Mouse (Mus musculus) neural tube, embryonic 13.5 days (tissue): Measurements from ENCODE around the gene 2200002J24Rik. TPM values are rescaled to one million over a fixed set of nuclear protein-coding genes. Genes with fewer than 3 reads are reported as not detected.
"Not testable (repeated sequence)": the region's sequence is repeated elsewhere in the genome, so short reads cannot be mapped to it uniquely, and the experiment has no call there.

Experiments
- ATAC-seq: fragments of 200-750 bp; cut with Nextera tagmentation; 2 replicates; pipeline ENCODE4 v1.8.0; 2017; ENCODE audit warnings: low read depth, mild to moderate bottlenecking, moderate TSS enrichment, moderate library complexity
- H3K27ac ChIP-seq: fragments of 300-500 bp; sonication (generic); replicated peaks from 2 replicates; pipeline ENCODE4 v1.5.1; 2015; ENCODE audit warnings: moderate library complexity, mild to moderate bottlenecking, inconsistent platforms
- H3K27me3 ChIP-seq: fragments of 300-500 bp; sonication (generic); 2 replicates; pipeline ENCODE4 v1.6.1; 2015; ENCODE audit warnings: mild to moderate bottlenecking, inconsistent platforms
- H3K36me3 ChIP-seq: fragments of 300-500 bp; sonication (generic); 2 replicates; pipeline ENCODE4 v1.6.1; 2015; ENCODE audit warnings: mild to moderate bottlenecking, inconsistent platforms
- H3K4me1 ChIP-seq: fragments of 300-500 bp; sonication (generic); replicated peaks from 2 replicates; pipeline ENCODE4 v1.6.1; 2015; ENCODE audit warnings: inconsistent platforms
- H3K4me2 ChIP-seq: fragments of 300-500 bp; sonication (generic); 2 replicates; pipeline ENCODE4 v1.6.1; 2015; ENCODE audit warnings: inconsistent platforms, mild to moderate bottlenecking, moderate library complexity
- H3K4me3 ChIP-seq: fragments of 300-500 bp; sonication (generic); 2 replicates; pipeline ENCODE4 v1.5.1; 2015; ENCODE audit warnings: mild to moderate bottlenecking, inconsistent platforms
- H3K9ac ChIP-seq: fragments of 300-500 bp; sonication (generic); 2 replicates; pipeline ENCODE4 v1.6.1; 2015; ENCODE audit warnings: moderate library complexity, mild to moderate bottlenecking, inconsistent platforms
- H3K9me3 ChIP-seq: fragments of 300-500 bp; sonication (generic); 2 replicates; pipeline ENCODE4 v1.6.1; 2016; ENCODE audit warnings: inconsistent platforms
- WGBS: fragments of 180-500 bp; shearing (Covaris S2); methylation state at CpG from one replicate; pipeline ENCODE4 v1.1.7; 2015; 5-methylcytosine and 5-hydroxymethylcytosine counted together
- polyA plus RNA-seq: library from polyadenylated mRNA; unstranded; fragments of >200 nt; fragmentation: Nextera tagmentation; extraction: Ambion mirVana; gene quantifications from 2 replicates; pipeline ENCODE4 v1.2.1, GENCODE M21; 2015

The 2200002J24Rik gene
- polyA plus RNA-seq, 1 experiment from 2014 or later: not detected

DNA sequence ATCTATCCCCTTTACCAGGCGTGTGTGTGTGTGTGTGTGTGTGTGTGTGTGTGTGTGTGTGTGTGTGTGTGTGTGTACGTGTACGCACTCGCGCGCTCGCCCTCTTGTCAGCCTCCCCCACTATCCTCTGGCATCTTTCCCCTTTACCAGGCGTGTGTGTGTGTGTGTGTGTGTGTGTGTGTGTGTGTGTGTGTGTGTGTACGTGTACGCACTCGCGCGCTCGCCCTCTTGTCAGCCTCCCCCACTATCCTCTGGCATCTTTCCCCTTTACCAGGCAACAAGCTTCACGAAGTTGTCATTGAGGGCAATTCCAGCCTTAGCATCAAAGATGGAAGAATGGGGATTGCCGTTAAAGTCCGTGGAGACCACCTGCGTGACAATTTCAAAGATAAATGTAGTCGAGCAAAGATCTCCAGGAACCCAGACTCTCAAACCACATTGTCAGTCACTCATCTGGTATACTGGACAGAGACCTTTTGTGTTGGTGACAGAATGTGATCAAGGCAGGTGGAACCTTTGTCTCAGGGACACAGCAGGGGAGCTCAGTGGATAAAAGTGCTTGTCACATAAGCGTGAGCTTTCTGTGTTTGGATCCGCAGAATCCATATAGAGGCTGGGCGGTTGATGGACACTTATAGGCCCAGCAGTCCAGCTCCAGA is 31.5 kb downstream of the 2200002J24Rik start:
- not testable (repeated sequence) for ATAC-seq, H3K27me3 ChIP-seq, H3K9me3 ChIP-seq
- 25% methylated on average over 9 of the region's 22 CpGs for WGBS
- Histone ChIP-seq H3K9ac (peak overlapping the region; percentile 89), H3K36me3 (peaks cover 54% of the 10 kb centered on the region), H3K27ac (peak overlapping the region; percentile 96), H3K4me1 (peaks cover 34% of the 10 kb centered on the region), H3K4me2 (peak overlapping the region; percentile 86), H3K4me3 (peak overlapping the region; percentile 82)

DNA sequence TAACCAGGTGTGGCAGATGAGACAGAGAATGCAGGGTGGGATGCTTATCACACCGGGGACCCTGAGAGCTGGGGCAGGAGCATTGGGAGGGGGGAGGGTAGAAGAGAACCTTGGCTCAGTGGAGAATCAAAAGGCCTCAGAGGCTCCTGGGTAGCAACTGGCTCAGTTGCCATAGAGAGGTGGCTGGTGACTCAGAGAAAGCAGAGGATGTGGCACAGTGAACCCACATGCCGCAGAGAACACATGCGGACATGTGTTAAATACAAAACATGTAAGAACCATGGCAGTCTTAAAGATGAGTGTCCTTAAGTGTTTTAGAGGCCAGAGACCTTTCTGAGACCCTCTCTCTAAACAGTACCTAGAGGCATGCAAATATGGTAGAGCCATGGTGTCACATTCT is 37.5 kb downstream of the 2200002J24Rik start:
- WGBS: 93% methylated on average over 3 of the region's 3 CpGs
- Histone ChIP-seq H3K27me3 (no peaks in the 10 kb centered on the region), H3K9ac (no peak overlapping the region), H3K36me3 (peaks cover 80% of the 10 kb centered on the region), H3K4me3 (no peak overlapping the region), H3K9me3 (no peaks in the 10 kb centered on the region), H3K27ac (no peak overlapping the region), H3K4me2 (no peak overlapping the region), H3K4me1 (peaks cover 7% of the 10 kb centered on the region)
- ATAC-seq: no peak

DNA sequence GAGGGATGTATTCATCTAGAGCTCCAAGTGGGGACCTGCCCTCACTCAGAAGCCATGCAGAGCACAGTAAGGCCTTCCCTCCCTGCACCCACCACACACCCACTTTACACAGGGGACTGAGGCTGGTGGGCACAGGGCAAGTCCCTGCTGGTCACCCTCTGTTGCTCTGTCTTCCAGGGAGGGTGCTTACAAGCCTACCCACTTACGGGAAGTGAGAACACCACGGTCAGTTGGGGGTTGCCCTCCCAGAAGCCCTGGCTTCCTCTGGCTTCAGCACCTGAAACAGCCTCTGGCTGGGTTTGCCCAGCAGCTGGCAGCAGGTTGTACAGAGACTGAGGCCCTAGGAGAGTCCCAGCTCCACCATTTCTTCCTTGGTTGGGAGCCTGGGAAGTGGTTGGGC is 43.8 kb downstream of the 2200002J24Rik start:
- 86% methylated on average over 2 of the region's 2 CpGs for WGBS
- H3K9ac ChIP-seq, H3K27ac ChIP-seq, H3K27me3 ChIP-seq, H3K9me3 ChIP-seq, H3K4me3 ChIP-seq, ATAC-seq, H3K4me1 ChIP-seq, H3K4me2 ChIP-seq: not testable (repeated sequence)
- peaks cover 30% of the 10 kb centered on the region for H3K36me3 ChIP-seq

DNA sequence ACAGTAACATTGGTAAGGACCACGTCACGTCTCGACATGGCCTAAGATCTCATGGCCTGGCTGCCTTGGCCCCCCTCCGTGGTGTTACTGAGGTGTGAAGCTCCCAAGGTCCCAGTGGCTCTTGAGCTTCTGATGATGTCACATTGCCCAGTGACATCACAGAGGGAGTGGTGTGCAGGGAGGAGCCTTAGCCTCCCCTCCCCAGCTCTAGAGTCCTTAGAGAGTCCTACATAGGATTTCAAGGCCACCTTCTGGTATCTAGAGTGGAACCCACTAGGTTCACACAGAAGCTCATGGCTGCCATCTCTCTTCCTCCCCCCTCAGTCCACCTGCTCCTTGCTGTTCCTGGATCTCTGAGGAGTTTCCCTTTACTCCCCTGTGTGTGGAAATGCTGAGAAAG is 44.9 kb downstream of the 2200002J24Rik start, which contains the start of gene Gapdhs:
Gapdhs (minus strand) TSS at position 65 of the 400 bp plus-strand sequence.
- WGBS: 82% methylated on average over 4 of the region's 4 CpGs
- H3K9ac ChIP-seq, H3K9me3 ChIP-seq, H3K4me3 ChIP-seq, H3K4me1 ChIP-seq, H3K4me2 ChIP-seq, H3K27ac ChIP-seq, ATAC-seq, H3K27me3 ChIP-seq: not testable (repeated sequence)
- peaks cover 26% of the 10 kb centered on the region for H3K36me3 ChIP-seq

DNA sequence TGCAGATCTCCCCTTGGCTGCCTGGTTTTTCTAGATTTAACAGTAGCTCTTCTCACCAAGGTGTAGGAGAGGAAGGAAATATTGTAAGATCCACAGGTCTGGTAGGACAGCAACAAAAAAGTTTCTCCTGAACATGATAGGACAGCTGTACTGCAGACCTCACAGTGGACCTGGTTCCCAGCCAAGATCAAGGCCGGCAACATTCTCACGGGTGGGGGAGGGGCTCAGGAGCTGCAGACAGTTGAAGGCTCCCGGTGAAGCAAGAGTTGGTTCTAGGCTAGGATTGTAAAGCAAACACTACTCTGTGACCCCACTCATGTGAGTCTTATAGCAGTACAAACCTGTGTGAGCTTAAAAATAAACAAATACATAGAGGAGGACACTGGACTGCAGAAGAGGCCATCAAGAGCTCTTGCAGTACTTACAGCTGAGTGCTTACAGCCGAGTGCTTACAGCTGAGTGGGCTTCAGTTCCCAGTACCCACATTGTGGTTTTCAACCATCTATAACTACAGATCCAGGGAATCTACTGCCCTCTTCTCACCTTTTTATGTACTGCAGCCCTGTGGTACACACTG is 45.4 kb downstream of the 2200002J24Rik start:
- peaks cover 26% of the 10 kb centered on the region for H3K36me3 ChIP-seq
- H3K9ac ChIP-seq: no peak overlapping the region
- H3K27ac ChIP-seq: no peak overlapping the region
- no peak overlapping the region for H3K4me2 ChIP-seq
- no peak for ATAC-seq
- H3K27me3 ChIP-seq: no peaks in the 10 kb centered on the region
- H3K9me3 ChIP-seq: no peaks in the 10 kb centered on the region
- 49% methylated on average over 4 of the region's 4 CpGs for WGBS
- peaks cover 7% of the 10 kb centered on the region; the same call in 1 of the 2 replicates for H3K4me1 ChIP-seq
- H3K4me3 ChIP-seq: no peak overlapping the region

DNA sequence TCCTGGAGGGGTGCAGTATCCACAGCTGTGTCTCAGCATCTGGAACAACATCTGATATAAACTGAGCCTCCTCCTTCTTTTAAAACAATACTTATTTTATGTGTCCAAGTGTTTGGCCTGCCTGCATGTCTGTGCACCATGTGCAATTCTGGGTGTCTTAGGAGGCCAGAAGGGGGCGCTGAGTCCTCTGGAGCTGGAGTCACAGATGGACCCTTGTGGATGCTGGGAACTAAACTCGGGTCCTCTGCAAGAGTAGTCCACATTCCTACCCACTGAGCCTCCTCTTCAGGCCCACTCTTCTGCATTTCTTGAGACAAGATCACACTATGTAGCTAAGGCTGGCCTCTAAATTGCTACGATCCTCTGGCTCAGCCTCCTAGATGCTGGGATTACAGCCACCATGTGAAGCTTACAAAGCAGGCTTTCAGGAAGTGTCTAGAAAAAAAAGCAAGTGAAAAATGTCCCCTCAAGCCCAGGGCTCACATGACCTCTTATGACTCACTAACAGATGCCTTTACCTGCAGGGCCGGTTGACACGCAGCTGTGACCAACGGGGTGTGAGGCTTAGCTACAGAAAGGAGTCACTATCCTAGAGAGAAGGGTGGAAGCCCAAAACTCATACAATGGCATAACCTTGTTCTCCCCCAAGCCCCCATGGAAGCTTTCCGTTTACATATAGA is 48.9 kb downstream of the 2200002J24Rik start:
- Histone ChIP-seq H3K4me2 (no peak overlapping the region), H3K36me3 (peaks cover 11% of the 10 kb centered on the region)
- WGBS: 86% methylated on average over 7 of the region's 7 CpGs

More for the DNA sequence above, 48.9 kb downstream of the 2200002J24Rik start:
- Histone ChIP-seq H3K27ac (no peak overlapping the region), H3K4me1 (peaks cover 7% of the 10 kb centered on the region; the same call in 1 of the 2 replicates), H3K27me3 (no peaks in the 10 kb centered on the region), H3K4me3 (no peak overlapping the region), H3K9ac (no peak overlapping the region), H3K9me3 (no peaks in the 10 kb centered on the region)
- ATAC-seq: no peak

Other genes starting within 250 kb of the 2200002J24Rik start
- 3.3 and 3.9 TPM in 2 replicates for gene Kirrel2, start 241.2 kb upstream of the 2200002J24Rik start, polyA plus RNA-seq
- 0.77 and 1.0 TPM in 2 replicates for gene Nphs1, start 240.6 kb upstream of the 2200002J24Rik start, polyA plus RNA-seq
- not detected in 2 replicates for gene Prodh2, start 205.3 kb upstream of the 2200002J24Rik start, polyA plus RNA-seq
- gene Arhgap33, start 163.9 kb upstream of the 2200002J24Rik start, polyA plus RNA-seq: 86.8 and 95.2 TPM in 2 replicates
- 6.6 TPM in 2 replicates for gene Hspb6, start 146.7 kb upstream of the 2200002J24Rik start, polyA plus RNA-seq
- gene Proser3, start 146.6 kb upstream of the 2200002J24Rik start, polyA plus RNA-seq: 6.7 and 8.6 TPM in 2 replicates
- gene Lin37, start 139.1 kb upstream of the 2200002J24Rik start, polyA plus RNA-seq: 60.9 and 62.9 TPM in 2 replicates
- gene U2af1l4, start 135.6 kb upstream of the 2200002J24Rik start, polyA plus RNA-seq: 92.6 and 113 TPM in 2 replicates
- gene Gm49396, start 135.6 kb upstream of the 2200002J24Rik start, polyA plus RNA-seq: 14.5 and 15.1 TPM in 2 replicates
- gene Psenen, start 135.3 kb upstream of the 2200002J24Rik start, polyA plus RNA-seq: 126 and 147 TPM in 2 replicates
- 4.8 and 6.0 TPM in 2 replicates for gene Igflr1, start 133.5 kb upstream of the 2200002J24Rik start, polyA plus RNA-seq
- gene Kmt2b, start 110.2 kb upstream of the 2200002J24Rik start, polyA plus RNA-seq: 9.0 and 9.9 TPM in 2 replicates
- gene Zbtb32, start 100.0 kb upstream of the 2200002J24Rik start, polyA plus RNA-seq: 0.36 and 0.50 TPM in 2 replicates
- 0.49 and 0.62 TPM in 2 replicates for gene Upk1a, start 86.1 kb upstream of the 2200002J24Rik start, polyA plus RNA-seq
- gene Cox6b1, start 72.8 kb upstream of the 2200002J24Rik start, polyA plus RNA-seq: 1,295 and 1,305 TPM in 2 replicates
- not detected in 2 replicates for gene Etv2, start 63.1 kb upstream of the 2200002J24Rik start, polyA plus RNA-seq
- gene Rbm42, start 48.6 kb upstream of the 2200002J24Rik start, polyA plus RNA-seq: 137 and 142 TPM in 2 replicates
- 22.0 and 22.7 TPM in 2 replicates for gene Haus5, start 33.9 kb upstream of the 2200002J24Rik start, polyA plus RNA-seq
- not detected in 2 replicates for gene Pmis2, start 27.3 kb upstream of the 2200002J24Rik start, polyA plus RNA-seq
- 0.80 and 1.6 TPM in 2 replicates for gene Atp4a, start 13.3 kb downstream of the 2200002J24Rik start, polyA plus RNA-seq
- gene Tmem147, start 30.6 kb downstream of the 2200002J24Rik start, polyA plus RNA-seq: 253 and 272 TPM in 2 replicates
- 1.6 and 2.9 TPM in 2 replicates for gene Gapdhs, start 44.8 kb downstream of the 2200002J24Rik start, polyA plus RNA-seq
- 1.2 and 2.8 TPM in 2 replicates for gene Sbsn, start 52.5 kb downstream of the 2200002J24Rik start, polyA plus RNA-seq
- 1.0 TPM in 1 of 2 replicates, not detected in the other for gene Dmkn, start 64.8 kb downstream of the 2200002J24Rik start, polyA plus RNA-seq
- gene Krtdap, start 89.0 kb downstream of the 2200002J24Rik start, polyA plus RNA-seq: 0.85 TPM in 1 of 2 replicates, not detected in the other
- gene Ffar2, start 124.8 kb downstream of the 2200002J24Rik start, polyA plus RNA-seq: 0.32 TPM in 1 of 2 replicates, not detected in the other
- gene Ffar3, start 157.3 kb downstream of the 2200002J24Rik start, polyA plus RNA-seq: not detected in 2 replicates
- not detected in 2 replicates for gene Ffar1, start 162.6 kb downstream of the 2200002J24Rik start, polyA plus RNA-seq
- 0.43 TPM in 1 of 2 replicates, not detected in the other for gene Cd22, start 181.4 kb downstream of the 2200002J24Rik start, polyA plus RNA-seq
- gene Mag, start 215.9 kb downstream of the 2200002J24Rik start, polyA plus RNA-seq: 2.6 and 3.1 TPM in 2 replicates
- not detected in 2 replicates for gene Hamp2, start 225.8 kb downstream of the 2200002J24Rik start, polyA plus RNA-seq
- gene Hamp, start 245.1 kb downstream of the 2200002J24Rik start, polyA plus RNA-seq: not detected in 2 replicates